Mouse (Mus musculus) frontal cortex, adult (tissue): ENCODE measurements around the gene Serpina1b.
"Not testable (repeated sequence)": the region's sequence is repeated elsewhere in the genome, so short reads cannot be mapped to it uniquely, and the experiment has no call there.

Experiments used
- ATAC-seq: cut with Nextera tagmentation; 2 replicates; pipeline ENCODE4 v1.9.2; 2017; ENCODE audit warnings: mild to moderate bottlenecking, moderate library complexity, mixed read lengths; ENCODE audit not compliant: low TSS enrichment

Serpina1b gene

GRCm38 (mm10) chr12:103830273-103830672 lies at the start of gene Serpina1b:
TSS of gene Serpina1b (minus strand) at chr12:103830373.
- not testable (repeated sequence) for ATAC-seq

- ATAC-seq: not testable (repeated sequence)
Observed at GRCm38 (mm10) chr12:103866873-103867272, 36.7 kb upstream of the Serpina1b start.

- not testable (repeated sequence) for ATAC-seq
Observed at GRCm38 (mm10) chr12:103863101-103863974, 33.2 kb upstream of the Serpina1b start, which contains the start of gene Serpina1a. TSS of gene Serpina1a (minus strand) at chr12:103863562.

- ATAC-seq: no peak
Observed at GRCm38 (mm10) chr12:103860976-103861375, 30.8 kb upstream of the Serpina1b start.

- ATAC-seq: not testable (repeated sequence)
Observed at GRCm38 (mm10) chr12:103860571-103860970, 30.4 kb upstream of the Serpina1b start.

- not testable (repeated sequence) for ATAC-seq
Observed at GRCm38 (mm10) chr12:103859584-103859983, 29.4 kb upstream of the Serpina1b start.

GRCm38 (mm10) chr12:103853032-103853431 lies 22.9 kb upstream of the Serpina1b start:
- not testable (repeated sequence) for ATAC-seq

GRCm38 (mm10) chr12:103827661-103828372 lies 2.4 kb downstream of the Serpina1b start:
- ATAC-seq: not testable (repeated sequence)

- ATAC-seq: not testable (repeated sequence)
Observed at GRCm38 (mm10) chr12:103823826-103824225, 6.3 kb downstream of the Serpina1b start.

GRCm38 (mm10) chr12:103773246-103773851 lies 56.8 kb downstream of the Serpina1b start, which contains the start of gene Serpina1d:
TSS of gene Serpina1d (minus strand) at chr12:103773592.
- not testable (repeated sequence) for ATAC-seq

GRCm38 (mm10) chr12:103770597-103770996 lies 59.6 kb downstream of the Serpina1b start:
- not testable (repeated sequence) for ATAC-seq

- ATAC-seq: not testable (repeated sequence)
Observed at GRCm38 (mm10) chr12:103763083-103763482, 67.1 kb downstream of the Serpina1b start.

- ATAC-seq: not testable (repeated sequence)
Observed at GRCm38 (mm10) chr12:103760316-103760715, 69.9 kb downstream of the Serpina1b start.

- ATAC-seq: not testable (repeated sequence)
Observed at GRCm38 (mm10) chr12:103745957-103746356, 84.2 kb downstream of the Serpina1b start.

GRCm38 (mm10) chr12:103737791-103738580 lies 92.2 kb downstream of the Serpina1b start:
- not testable (repeated sequence) for ATAC-seq

- ATAC-seq: not testable (repeated sequence)
Observed at GRCm38 (mm10) chr12:103735566-103735965, 94.6 kb downstream of the Serpina1b start.

GRCm38 (mm10) chr12:103735101-103735500 lies 95.1 kb downstream of the Serpina1b start:
- not testable (repeated sequence) for ATAC-seq

- 0 out of 2 replicates have a peak, but pooled peaks have one; percentile 52 for ATAC-seq
Observed at GRCm38 (mm10) chr12:103711537-103711936, 118.6 kb downstream of the Serpina1b start.

GRCm38 (mm10) chr12:103710405-103710804 lies 119.8 kb downstream of the Serpina1b start:
- no peak for ATAC-seq

- ATAC-seq: no peak
Observed at GRCm38 (mm10) chr12:103706113-103706512, 124.1 kb downstream of the Serpina1b start.

GRCm38 (mm10) chr12:103705547-103705946 lies 124.6 kb downstream of the Serpina1b start:
- ATAC-seq: no peak
